Mouse (Mus musculus) heart, embryonic 11.5 days (tissue): ENCODE data around the gene Cit. TPM values are rescaled to one million over a fixed set of nuclear protein-coding genes. Genes with fewer than 3 reads are reported as not detected.

Experiments used
- ATAC-seq: fragments of 200-750 bp; cut with Nextera tagmentation; replicated peaks from 2 replicates; pipeline ENCODE4 v1.8.0; 2017; ENCODE audit warnings: moderate library complexity; ENCODE audit not compliant: insufficient number of reproducible peaks, low FRiP score, low TSS enrichment
- H3K27ac ChIP-seq: fragments of 300-500 bp; sonication (generic); 2 replicates; pipeline ENCODE4 v1.5.1; 2014; ENCODE audit warnings: mild to moderate bottlenecking, low read depth, low read length
- H3K27me3 ChIP-seq: fragments of 300-500 bp; sonication (generic); 2 replicates; pipeline ENCODE4 v1.6.1; 2014; ENCODE audit warnings: mild to moderate bottlenecking, low read length, mixed read lengths; ENCODE audit not compliant: control insufficient read depth, insufficient read depth
- H3K36me3 ChIP-seq: fragments of 300-500 bp; sonication (generic); 2 replicates; pipeline ENCODE4 v1.6.1; 2014; ENCODE audit warnings: mild to moderate bottlenecking, low read length, moderate library complexity, mixed read lengths; ENCODE audit not compliant: control insufficient read depth, insufficient read depth
- H3K4me1 ChIP-seq: fragments of 300-500 bp; sonication (generic); 2 replicates; pipeline ENCODE4 v1.6.1; 2014; ENCODE audit warnings: low read length; ENCODE audit not compliant: control insufficient read depth, insufficient read depth
- H3K4me2 ChIP-seq: fragments of 300-500 bp; sonication (generic); 2 replicates; pipeline ENCODE4 v1.6.1; 2014; ENCODE audit warnings: mild to moderate bottlenecking, moderate library complexity
- H3K4me3 ChIP-seq: fragments of 300-500 bp; sonication (generic); 2 replicates; pipeline ENCODE4 v1.5.1; 2014; ENCODE audit warnings: low read depth, low read length
- H3K9ac ChIP-seq: fragments of 300-500 bp; sonication (generic); 2 replicates; pipeline ENCODE4 v1.6.1; 2014; ENCODE audit warnings: mild to moderate bottlenecking, low read depth, low read length, moderate library complexity
- H3K9me3 ChIP-seq: fragments of 300-500 bp; sonication (generic); replicated peaks from 2 replicates; pipeline ENCODE4 v1.6.1; 2016; ENCODE audit warnings: low read length; ENCODE audit not compliant: control insufficient read depth
- WGBS: fragments of 180-500 bp; shearing (Covaris S2); extraction: QIAGEN DNeasy Blood & Tissue Kit; methylation state at CpG from one replicate; pipeline ENCODE4 v1.1.7; 2014; ENCODE audit not compliant: insufficient replicate concordance; 5-methylcytosine and 5-hydroxymethylcytosine counted together
- polyA plus RNA-seq: library from polyadenylated mRNA; unstranded; fragments of >200 nt; fragmentation: Nextera tagmentation; extraction: Ambion mirVana; gene quantifications from 2 replicates; pipeline ENCODE4 v1.2.1, GENCODE M21; 2014

Cit gene
- polyA plus RNA-seq, 1 experiment from 2014 or later = 33.1 TPM

- no peaks in the 10 kb centered on the region for H3K9me3 ChIP-seq
- H3K36me3 ChIP-seq = peaks cover 18% of the 10 kb centered on the region
- H3K4me3 ChIP-seq = no peak overlapping the region
- no peaks in the 10 kb centered on the region for H3K27me3 ChIP-seq
- no peak overlapping the region for H3K9ac ChIP-seq
- H3K4me1 ChIP-seq = no peaks in the 10 kb centered on the region
- no peak overlapping the region for H3K27ac ChIP-seq
- WGBS = 90% methylated on average over 15 of the region's 15 CpGs
- H3K4me2 ChIP-seq = no peak overlapping the region
- ATAC-seq = no peak
These were observed 91.8 kb downstream of the Cit start for GRCm38 (mm10) chr5:115936851-115937250.

- WGBS = 90% methylated on average over 6 of the region's 6 CpGs
- H3K4me2 ChIP-seq = no peak overlapping the region
- H3K27ac ChIP-seq = no peak overlapping the region
- H3K9me3 ChIP-seq = no peaks in the 10 kb centered on the region
- no peak overlapping the region for H3K4me3 ChIP-seq
- no peak overlapping the region for H3K9ac ChIP-seq
- peaks cover 19% of the 10 kb centered on the region for H3K36me3 ChIP-seq
- H3K4me1 ChIP-seq = no peaks in the 10 kb centered on the region
- H3K27me3 ChIP-seq = no peaks in the 10 kb centered on the region
- ATAC-seq = no peak
These were observed 92.5 kb downstream of the Cit start for GRCm38 (mm10) chr5:115937566-115937965.

GRCm38 (mm10) chr5:115938999-115939398 lies 93.9 kb downstream of the Cit start:
- Histone ChIP-seq H3K9me3 (no peaks in the 10 kb centered on the region), H3K27ac (no peak overlapping the region), H3K9ac (no peak overlapping the region), H3K27me3 (no peaks in the 10 kb centered on the region), H3K4me3 (no peak overlapping the region), H3K4me2 (no peak overlapping the region), H3K36me3 (peaks cover 20% of the 10 kb centered on the region), H3K4me1 (no peaks in the 10 kb centered on the region)
- no peak for ATAC-seq
- 88% methylated on average over 13 of the region's 13 CpGs for WGBS

- 90% methylated on average over 3 of the region's 3 CpGs for WGBS
- no peaks in the 10 kb centered on the region for H3K27me3 ChIP-seq
- no peak overlapping the region for H3K4me2 ChIP-seq
- H3K36me3 ChIP-seq = peaks cover 19% of the 10 kb centered on the region
- H3K9me3 ChIP-seq = no peaks in the 10 kb centered on the region
- ATAC-seq = no peak
- H3K27ac ChIP-seq = no peak overlapping the region
- no peak overlapping the region for H3K9ac ChIP-seq
- H3K4me3 ChIP-seq = no peak overlapping the region
- H3K4me1 ChIP-seq = 0 out of 2 replicates have a peak, but pooled peaks cover 3% of the 10 kb centered on the region
These were observed 97.3 kb downstream of the Cit start for GRCm38 (mm10) chr5:115942389-115942788.

- ATAC-seq = peak; percentile 72; the same call in 1 of the 2 replicates
- Histone ChIP-seq H3K4me1 (0 out of 2 replicates have a peak, but pooled peaks cover 3% of the 10 kb centered on the region), H3K9ac (no peak overlapping the region), H3K36me3 (peaks cover 19% of the 10 kb centered on the region), H3K27me3 (no peaks in the 10 kb centered on the region), H3K4me2 (peak overlapping the region; percentile 28), H3K9me3 (no peaks in the 10 kb centered on the region), H3K27ac (peak overlapping the region; percentile 46; the same call in 1 of the 2 replicates), H3K4me3 (peak overlapping the region; percentile 21; the same call in 1 of the 2 replicates)
- WGBS = 39% methylated on average over 11 of the region's 11 CpGs
These were observed 99.9 kb downstream of the Cit start for GRCm38 (mm10) chr5:115944791-115945490.

- 0 out of 2 replicates have a peak, but pooled peaks have one; percentile 47 for ATAC-seq
- H3K9ac ChIP-seq = no peak overlapping the region
- 0 out of 2 replicates have a peak, but pooled peaks cover 3% of the 10 kb centered on the region for H3K4me1 ChIP-seq
- peak overlapping the region; percentile 25 for H3K4me3 ChIP-seq
- 83% methylated on average over 15 of the region's 15 CpGs for WGBS
- H3K4me2 ChIP-seq = peak overlapping the region; percentile 28
- H3K36me3 ChIP-seq = peaks cover 25% of the 10 kb centered on the region
- 0 out of 2 replicates have a peak overlapping the region, but pooled peaks have one; percentile 15 for H3K27ac ChIP-seq
- no peaks in the 10 kb centered on the region for H3K27me3 ChIP-seq
- H3K9me3 ChIP-seq = no peaks in the 10 kb centered on the region
These were observed 102.7 kb downstream of the Cit start for GRCm38 (mm10) chr5:115947622-115948353.

- H3K4me1 ChIP-seq = no peaks in the 10 kb centered on the region
- H3K9ac ChIP-seq = no peak overlapping the region
- H3K36me3 ChIP-seq = peaks cover 47% of the 10 kb centered on the region
- 85% methylated on average over 7 of the region's 7 CpGs for WGBS
- ATAC-seq = no peak
- H3K4me2 ChIP-seq = no peak overlapping the region
- no peaks in the 10 kb centered on the region; the same call in 1 of the 2 replicates for H3K9me3 ChIP-seq
- H3K27ac ChIP-seq = no peak overlapping the region
- no peak overlapping the region for H3K4me3 ChIP-seq
- no peaks in the 10 kb centered on the region for H3K27me3 ChIP-seq
These were observed 105.9 kb downstream of the Cit start for GRCm38 (mm10) chr5:115950936-115951335.

GRCm38 (mm10) chr5:115953173-115953572 lies 108.1 kb downstream of the Cit start:
- H3K4me1 ChIP-seq = no peaks in the 10 kb centered on the region
- H3K27me3 ChIP-seq = no peaks in the 10 kb centered on the region
- H3K27ac ChIP-seq = no peak overlapping the region
- no peak for ATAC-seq
- no peak overlapping the region for H3K4me2 ChIP-seq
- 95% methylated on average over 6 of the region's 6 CpGs for WGBS
- peaks cover 3% of the 10 kb centered on the region for H3K9me3 ChIP-seq
- peaks cover 54% of the 10 kb centered on the region for H3K36me3 ChIP-seq
- no peak overlapping the region for H3K9ac ChIP-seq
- no peak overlapping the region for H3K4me3 ChIP-seq
